Mouse (Mus musculus) gastrocnemius, adult 2 months (tissue): ENCODE measurements around the gene Tmem233. TPM values are rescaled to one million over a fixed set of nuclear protein-coding genes. Genes with fewer than 3 reads are reported as not detected.

Source experiments
- DNase-seq: peaks from one replicate; pipeline ENCODE4 v3.0.0; 2022
- H3K27ac ChIP-seq: fragments of 200-600 bp; 2 replicates; pipeline ENCODE4 v1.8.1; 2022; ENCODE audit warnings: mild to moderate bottlenecking
- H3K4me3 ChIP-seq: fragments of 200-600 bp; 2 replicates; pipeline ENCODE4 v1.8.1; 2022; ENCODE audit warnings: mild to moderate bottlenecking, moderate library complexity
- CTCF ChIP-seq: fragments of 200-600 bp; IDR thresholded peaks from 2 replicates; pipeline ENCODE4 v1.8.1; 2022; ENCODE audit warnings: antibody characterized with exemption, mild to moderate bottlenecking, moderate library complexity
- intact Hi-C: fragments of 180-260 bp; cut with DNase I; formaldehyde crosslinking; loops from one replicate; pipeline ENCODE4 v1.15.1; 2025
- long read RNA-seq, 2 experiments: library from polyadenylated mRNA; stranded (forward); transcript quantifications; one replicate each; pipeline ENCODE4 v2.0.0; 2021
- total RNA-seq, 2 experiments: library from RNA; stranded (reverse); gene quantifications; 2 replicates each; pipeline ENCODE4 v1.2.3; 2021

Gene Tmem233
- 100 to 1,000 TPM; 102 to 138 TPM for total RNA-seq
- long read RNA-seq, experiment 1, partial matches to known transcripts, result 0 of 8 reads
- long read RNA-seq, experiment 1, other reads (novel, unspliced or antisense), result 4 of 8 reads
- long read RNA-seq, experiment 2, partial matches to known transcripts, result 1 of 9 reads
- long read RNA-seq, experiment 2, other reads (novel, unspliced or antisense), result 6 of 9 reads

- Histone ChIP-seq H3K4me3 (peak within 1 kb of the TSS; percentile 86), H3K27ac (peak within 1 kb of the TSS; percentile 95)
- peak; percentile 92 for DNase-seq
- no peak for TF ChIP-seq CTCF
- intact Hi-C loops, result loop anchor here (2.0 kb wide), 2 partner anchors 38 to 46 kb away; no protein-coding TSS in a partner anchor
Measured at GRCm38 (mm10) chr5:116083081-116083480, at the start of gene Tmem233. Gene Tmem233 (minus strand): TSS chr5:116083244.

GRCm38 (mm10) chr5:116123344-116123743, 40.3 kb upstream of the Tmem233 start:
- Histone ChIP-seq H3K27ac (no peak overlapping the region), H3K4me3 (peak overlapping the region; percentile 47)
- peak; percentile 94 for TF ChIP-seq CTCF
- intact Hi-C loops, result loop anchor here (1.0 to 2.0 kb wide), 2 partner anchors 89 to 353 kb away; no protein-coding TSS in a partner anchor
- DNase-seq, result peak; percentile 80

GRCm38 (mm10) chr5:116116567-116116966, 33.5 kb upstream of the Tmem233 start:
- Histone ChIP-seq H3K4me3 (no peak overlapping the region), H3K27ac (no peak overlapping the region)
- intact Hi-C loops, result loop anchor here (2.0 kb wide), 1 partner anchor 88 kb away; no protein-coding TSS in a partner anchor
- TF ChIP-seq CTCF, result peak; percentile 97
- peak; percentile 75 for DNase-seq

GRCm38 (mm10) chr5:116116110-116116509, 33.1 kb upstream of the Tmem233 start:
- DNase-seq, result no peak
- Histone ChIP-seq H3K27ac (no peak overlapping the region), H3K4me3 (no peak overlapping the region)
- intact Hi-C loops, result loop anchor here (2.0 kb wide), 1 partner anchor 87 kb away; no protein-coding TSS in a partner anchor
- no peak for TF ChIP-seq CTCF

- intact Hi-C loops, result no loop called here
- DNase-seq, result no peak
- TF ChIP-seq CTCF, result no peak
Measured at GRCm38 (mm10) chr5:116115071-116115834, 32.2 kb upstream of the Tmem233 start.

GRCm38 (mm10) chr5:116108651-116109050, 25.6 kb upstream of the Tmem233 start:
- no peak for DNase-seq
- intact Hi-C loops, result no loop called here
- TF ChIP-seq CTCF, result no peak
- Histone ChIP-seq H3K27ac (no peak overlapping the region), H3K4me3 (no peak overlapping the region)

More at GRCm38 (mm10) chr5:116115071-116115834, 32.2 kb upstream of the Tmem233 start:
- Histone ChIP-seq H3K4me3 (no peak overlapping the region), H3K27ac (no peak overlapping the region)

GRCm38 (mm10) chr5:116084231-116084630, 1.2 kb upstream of the Tmem233 start:
- Histone ChIP-seq H3K27ac (no peak overlapping the region), H3K4me3 (no peak overlapping the region)
- no peak for DNase-seq
- intact Hi-C loops, result no loop called here
- TF ChIP-seq CTCF, result no peak

GRCm38 (mm10) chr5:116082241-116082900, 673 bp downstream of the Tmem233 start:
- intact Hi-C loops, result loop anchor here (2.0 kb wide), 2 partner anchors 38 to 46 kb away; no protein-coding TSS in a partner anchor
- no peak; the same call in 1 of the 2 replicates for TF ChIP-seq CTCF
- peak overlapping the region; percentile 95 for H3K27ac ChIP-seq
- peak; percentile 57 for DNase-seq
- peak overlapping the region; percentile 86 for H3K4me3 ChIP-seq

- peak overlapping the region; percentile 95 for H3K27ac ChIP-seq
- peak; percentile 80 for DNase-seq
- no peak for TF ChIP-seq CTCF
- intact Hi-C loops, result loop anchor here (2.0 kb wide), 2 partner anchors 37 to 45 kb away; no protein-coding TSS in a partner anchor
- H3K4me3 ChIP-seq, result peak overlapping the region; percentile 86
Measured at GRCm38 (mm10) chr5:116081616-116082015, 1.4 kb downstream of the Tmem233 start.

- TF ChIP-seq CTCF, result no peak
- DNase-seq, result peak; percentile 82
- H3K4me3 ChIP-seq, result peak overlapping the region; percentile 86
- H3K27ac ChIP-seq, result peak overlapping the region; percentile 95
- intact Hi-C loops, result no loop called here
Measured at GRCm38 (mm10) chr5:116080736-116081135, 2.3 kb downstream of the Tmem233 start.

- no peak overlapping the region; the same call in 1 of the 2 replicates for H3K27ac ChIP-seq
- no peak for DNase-seq
- intact Hi-C loops, result no loop called here
- no peak for TF ChIP-seq CTCF
- no peak overlapping the region for H3K4me3 ChIP-seq
Measured at GRCm38 (mm10) chr5:116069618-116070017, 13.4 kb downstream of the Tmem233 start.

GRCm38 (mm10) chr5:116052826-116053225, 30.2 kb downstream of the Tmem233 start:
- H3K27ac ChIP-seq, result 0 out of 2 replicates have a peak overlapping the region, but pooled peaks have one; percentile 31
- no peak overlapping the region for H3K4me3 ChIP-seq
- TF ChIP-seq CTCF, result no peak
- intact Hi-C loops, result no loop called here
- no peak for DNase-seq

GRCm38 (mm10) chr5:116052171-116052570, 30.9 kb downstream of the Tmem233 start:
- H3K4me3 ChIP-seq, result no peak overlapping the region

More at GRCm38 (mm10) chr5:116052171-116052570, 30.9 kb downstream of the Tmem233 start:
- intact Hi-C loops, result no loop called here
- DNase-seq, result no peak
- H3K27ac ChIP-seq, result no peak overlapping the region; the same call in 1 of the 2 replicates
- no peak for TF ChIP-seq CTCF
